Mouse (Mus musculus) heart, postnatal 0 days (tissue): ENCODE measurements at regions not wholly inside any gene's neighbourhood (a gene's known extent, or its start where the extent isn't known, plus 50 kb on each side); places are given as distances from the start of the nearest gene placed in this dataset.

Experiments used
- ATAC-seq: fragments of 200-750 bp; cut with Nextera tagmentation; 2 replicates; pipeline ENCODE4 v1.8.0; 2017; ENCODE audit warnings: low read depth, moderate number of reproducible peaks, moderate library complexity; ENCODE audit not compliant: insufficient read depth
- DNase-seq: peaks from one replicate; pipeline ENCODE4 v3.0.0-alpha.2; 2016; ENCODE audit warnings: low spot score
- H3K27ac ChIP-seq: fragments of 300-500 bp; sonication (generic); 2 replicates; pipeline ENCODE4 v1.5.1; 2014; ENCODE audit warnings: low read depth, mild to moderate bottlenecking
- H3K27me3 ChIP-seq: fragments of 300-500 bp; sonication (generic); 2 replicates; pipeline ENCODE4 v1.6.1; 2014; ENCODE audit warnings: low read length, mixed read lengths; ENCODE audit not compliant: control insufficient read depth, insufficient read depth
- H3K36me3 ChIP-seq: fragments of 300-500 bp; sonication (generic); replicated peaks from 2 replicates; pipeline ENCODE4 v1.6.1; 2014; ENCODE audit warnings: low read length, mixed read lengths; ENCODE audit not compliant: control insufficient read depth, insufficient read depth
- H3K4me1 ChIP-seq: fragments of 300-500 bp; sonication (generic); 2 replicates; pipeline ENCODE4 v1.6.1; 2014; ENCODE audit warnings: antibody characterized with exemption; ENCODE audit not compliant: control insufficient read depth, insufficient read depth
- H3K4me2 ChIP-seq: fragments of 300-500 bp; sonication (generic); 2 replicates; pipeline ENCODE4 v1.6.1; 2014; ENCODE audit warnings: low read depth, mild to moderate bottlenecking, low read length, moderate library complexity
- H3K4me3 ChIP-seq: fragments of 300-500 bp; sonication (generic); 2 replicates; pipeline ENCODE4 v1.5.1; 2014; ENCODE audit warnings: low read depth, low read length
- H3K9ac ChIP-seq: fragments of 300-500 bp; sonication (generic); replicated peaks from 2 replicates; pipeline ENCODE4 v1.6.1; 2014; ENCODE audit warnings: low read depth, low read length, mixed read lengths
- H3K9me3 ChIP-seq: fragments of 300-500 bp; sonication (generic); replicated peaks from 2 replicates; pipeline ENCODE4 v1.6.1; 2016; ENCODE audit warnings: low read length; ENCODE audit not compliant: control insufficient read depth
- CTCF ChIP-seq: IDR thresholded peaks from 2 replicates; pipeline ENCODE4 v1.5.1; 2016; ENCODE audit warnings: antibody characterized with exemption, control low read depth, low read depth
- EP300 ChIP-seq: IDR thresholded peaks from 2 replicates; pipeline ENCODE4 v1.6.1; 2016; ENCODE audit warnings: antibody characterized with exemption, low read depth
- WGBS: fragments of 180-500 bp; shearing (Covaris S2); extraction: QIAGEN DNeasy Blood & Tissue Kit; methylation state at CpG from one replicate; pipeline ENCODE4 v1.1.7; 2014; 5-methylcytosine and 5-hydroxymethylcytosine counted together

DNA sequence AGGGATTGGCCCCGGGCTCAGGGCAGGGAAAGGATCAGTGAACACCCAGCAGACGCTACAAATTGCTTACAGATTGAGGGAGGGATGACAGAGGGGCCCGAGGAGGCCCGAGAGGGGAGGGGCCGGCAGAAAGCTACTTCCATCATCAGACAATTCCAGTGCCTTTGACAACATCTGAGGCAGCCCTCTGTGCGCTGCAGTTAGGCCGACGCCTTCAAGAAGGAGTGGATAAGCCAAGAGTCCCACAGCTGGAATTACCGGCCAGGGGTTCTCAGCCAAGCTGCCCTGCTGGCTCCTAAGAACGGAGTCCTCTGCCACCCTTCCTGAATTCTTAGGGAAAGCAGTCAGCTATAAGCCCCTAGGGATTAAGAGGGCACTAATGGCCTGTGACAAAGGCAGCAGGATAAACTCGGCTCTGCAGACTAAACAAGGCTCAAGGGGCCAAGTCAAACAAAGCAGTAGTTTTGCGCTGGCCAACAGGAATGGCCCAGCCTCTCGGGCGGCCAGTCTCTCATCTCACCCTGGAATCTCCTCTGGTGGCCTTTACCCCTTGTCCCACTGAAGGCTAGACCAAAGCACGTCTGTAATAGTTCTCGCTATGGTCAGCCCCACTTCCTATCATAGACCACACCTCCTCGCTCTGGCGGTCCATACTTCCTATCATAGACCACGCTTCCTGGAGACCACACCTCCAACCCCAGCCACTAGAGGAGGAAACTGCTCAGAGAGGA is 66.4 kb upstream of the Foxe1 start:
- ATAC-seq: peak; percentile 41
- Histone ChIP-seq H3K27ac (peak overlapping the region; percentile 5; the same call in 1 of the 2 replicates), H3K36me3 (no peaks in the 10 kb centered on the region), H3K27me3 (0 out of 2 replicates have a peak, but pooled peaks cover 3% of the 10 kb centered on the region), H3K9ac (no peak overlapping the region), H3K4me1 (peaks cover 6% of the 10 kb centered on the region), H3K9me3 (no peaks in the 10 kb centered on the region), H3K4me2 (no peak overlapping the region), H3K4me3 (no peak overlapping the region)
- DNase-seq: no peak
- TF ChIP-seq CTCF: no peak
- WGBS: 18% methylated on average over 19 of the region's 19 CpGs

- no peak for TF ChIP-seq CTCF
- no peak for TF ChIP-seq EP300
- WGBS: 85% methylated on average over 9 of the region's 9 CpGs
- peaks cover 13% of the 10 kb centered on the region for H3K9me3 ChIP-seq
- H3K27me3 ChIP-seq: no peaks in the 10 kb centered on the region
- H3K27ac ChIP-seq: no peak overlapping the region
- H3K4me1 ChIP-seq: no peaks in the 10 kb centered on the region
- H3K4me3 ChIP-seq: no peak overlapping the region
- no peak overlapping the region for H3K9ac ChIP-seq
- no peak overlapping the region for H3K4me2 ChIP-seq
- DNase-seq (no peak), ATAC-seq (no peak)
- no peaks in the 10 kb centered on the region for H3K36me3 ChIP-seq
Observed at GRCm38 (mm10) chr4:46286955-46287354, 56.5 kb upstream of the Foxe1 start.

DNA sequence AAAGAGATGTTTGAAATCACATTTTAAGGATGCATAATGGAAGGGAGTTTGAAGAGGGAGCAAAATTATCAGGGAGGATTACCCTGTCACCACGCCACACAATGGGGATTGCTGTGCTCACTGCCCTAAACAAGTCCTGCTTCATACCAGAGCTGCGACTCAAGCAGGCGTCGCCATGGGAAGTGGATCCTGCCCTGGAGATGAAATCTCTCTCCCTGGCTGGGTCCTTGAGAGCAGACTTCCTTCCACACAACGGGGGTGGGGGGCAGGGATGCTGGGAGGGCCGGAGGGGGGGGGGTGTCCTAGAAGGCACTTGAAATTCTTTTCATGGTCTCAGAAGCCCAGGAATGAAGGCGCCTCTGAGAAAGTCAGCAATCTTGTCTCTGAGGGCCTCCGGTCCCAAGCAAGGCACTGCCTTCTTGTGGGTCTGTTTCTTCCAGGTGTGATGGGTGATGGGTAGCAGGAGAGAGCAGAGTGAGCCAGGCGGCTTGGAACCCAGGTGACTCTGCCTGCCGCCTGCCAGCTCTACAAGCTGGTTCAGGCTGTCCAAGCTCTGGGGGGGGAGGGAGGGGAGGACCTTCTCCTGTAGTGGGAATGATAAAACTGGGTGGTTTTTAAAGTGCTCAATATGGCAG is 51.7 kb upstream of the Foxe1 start:
- Histone ChIP-seq H3K4me2 (no peak overlapping the region), H3K4me1 (no peaks in the 10 kb centered on the region), H3K9me3 (peaks cover 13% of the 10 kb centered on the region), H3K4me3 (no peak overlapping the region), H3K9ac (no peak overlapping the region), H3K27ac (no peak overlapping the region), H3K36me3 (no peaks in the 10 kb centered on the region), H3K27me3 (no peaks in the 10 kb centered on the region)
- 15% methylated on average over 10 of the region's 10 CpGs for WGBS
- DNase-seq (no peak), ATAC-seq (no peak)
- TF ChIP-seq EP300 (no peak), CTCF (no peak)
